ENCODE assay signal across 36 mouse cellular contexts in the genomic region with DNA sequence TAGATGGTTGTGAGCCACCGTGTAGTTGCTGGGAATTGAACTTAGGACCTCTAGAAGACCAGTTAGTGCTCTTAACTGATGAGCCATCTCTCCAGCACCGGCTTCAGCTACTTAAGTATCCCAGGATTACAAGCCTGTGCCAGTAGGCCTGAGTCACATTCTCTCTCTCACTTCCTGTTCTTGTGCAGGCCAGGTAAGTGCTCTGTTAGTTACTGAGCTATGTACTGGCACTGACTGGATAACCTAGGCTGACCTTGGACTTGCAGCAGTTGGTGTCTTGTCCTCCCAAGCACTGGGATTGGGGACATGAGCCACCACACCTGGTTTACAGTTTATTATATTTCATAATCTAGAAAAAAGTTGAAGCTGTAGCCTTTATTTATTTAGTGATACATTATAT. TPM values are rescaled to one million over a fixed set of nuclear protein-coding genes. Genes with fewer than 3 reads are reported as not detected.
DNase-seq lines count a peak whose midpoint lies in the region; ATAC-seq and TF ChIP-seq lines count a peak whose summit lies in the region.
"Had no signal": no experiment of that assay in that cellular context is flagged by ENCODE, and none has a peak within 500 bp of the region (broad histone marks: within the 10 kb centered on the region; RNA-seq: fewer than 3 reads in every experiment).

No protein-coding gene starts in this region.

- peaks cover 8% of the 10 kb centered on the region; the same call in 1 of the 2 replicates for H3K36me3 ChIP-seq in liver, postnatal 0 days (replicated peaks; ENCODE audit: insufficient read depth, low read length)
- H3K36me3 ChIP-seq in liver, embryonic 11.5 days (ENCODE audit: control insufficient read depth, insufficient read depth, low read length) = 0 out of 2 replicates have a peak, but pooled peaks cover 2% of the 10 kb centered on the region
- peaks cover 20% of the 10 kb centered on the region for H3K36me3 ChIP-seq in intestine, postnatal 0 days (ENCODE audit: control insufficient read depth, insufficient read depth)

- no peaks in the 10 kb centered on the region for H3K9me3 ChIP-seq in liver, postnatal 0 days (ENCODE audit: low read length)
- H3K9me3 ChIP-seq in liver, embryonic 11.5 days (ENCODE audit: control insufficient read depth, low read length) = no peaks in the 10 kb centered on the region
- H3K9me3 ChIP-seq in intestine, postnatal 0 days (ENCODE audit: control insufficient read depth) = no peaks in the 10 kb centered on the region
- H3K9me3 ChIP-seq: embryonic facial prominence, embryonic 13.5 days; forebrain, embryonic 10.5 days; forebrain, embryonic 15.5 days; hindbrain, embryonic 13.5 days; limb, embryonic 12.5 days; liver, embryonic 13.5 days had no signal

- 74% methylated on average over 2 of the region's 2 CpGs for WGBS in liver, postnatal 0 days (ENCODE audit: insufficient replicate concordance)
- 82% methylated on average over 2 of the region's 2 CpGs for WGBS in liver, embryonic 11.5 days
- 47% methylated on average over 2 of the region's 2 CpGs for WGBS in intestine, postnatal 0 days

- no peak overlapping the region for H3K4me3 ChIP-seq in liver, postnatal 0 days (ENCODE audit: low read depth, low read length)
- H3K4me3 ChIP-seq in liver, embryonic 11.5 days (ENCODE audit: low read depth, low read length) = no peak overlapping the region
- no peak overlapping the region for H3K4me3 ChIP-seq in intestine, postnatal 0 days (ENCODE audit: low read depth, low read length)
- H3K4me3 ChIP-seq: embryonic facial prominence, embryonic 13.5 days; forebrain, embryonic 10.5 days; forebrain, embryonic 15.5 days; gastrocnemius, adult 2 months; hindbrain, embryonic 13.5 days; left cerebral cortex, adult 2 months; limb, embryonic 12.5 days; liver, embryonic 13.5 days had no signal

- no peak for TF ChIP-seq EP300 in liver, postnatal 0 days (IDR thresholded peaks at IDR 0.05; ENCODE audit: low read depth)

- no peak overlapping the region for H3K4me2 ChIP-seq in liver, postnatal 0 days (ENCODE audit: low read depth, low read length)
- no peak overlapping the region for H3K4me2 ChIP-seq in liver, embryonic 11.5 days
- H3K4me2 ChIP-seq in intestine, postnatal 0 days (replicated peaks; ENCODE audit: low read depth) = no peak overlapping the region
- H3K4me2 ChIP-seq: embryonic facial prominence, embryonic 13.5 days; forebrain, embryonic 15.5 days; heart, embryonic 11.5 days; hindbrain, embryonic 13.5 days; limb, embryonic 12.5 days; liver, embryonic 13.5 days; midbrain, embryonic 11.5 days had no signal

- peaks cover 4% of the 10 kb centered on the region; the same call in 1 of the 2 replicates for H3K4me1 ChIP-seq in liver, postnatal 0 days (ENCODE audit: insufficient read depth)
- no peaks in the 10 kb centered on the region for H3K4me1 ChIP-seq in liver, embryonic 11.5 days (replicated peaks; ENCODE audit: control insufficient read depth, insufficient read depth, low read length)
- H3K4me1 ChIP-seq in intestine, postnatal 0 days (replicated peaks; ENCODE audit: control insufficient read depth, insufficient read depth, low read length) = no peaks in the 10 kb centered on the region
- H3K4me1 ChIP-seq: embryonic facial prominence, embryonic 13.5 days; forebrain, embryonic 15.5 days; hindbrain, embryonic 13.5 days; limb, embryonic 12.5 days; liver, embryonic 13.5 days had no signal

- H3K27me3 ChIP-seq in liver, postnatal 0 days (ENCODE audit: insufficient read depth, low read length) = no peaks in the 10 kb centered on the region
- H3K27me3 ChIP-seq in liver, embryonic 11.5 days (replicated peaks; ENCODE audit: control insufficient read depth, insufficient read depth, low read length) = no peaks in the 10 kb centered on the region
- H3K27me3 ChIP-seq in intestine, postnatal 0 days (replicated peaks; ENCODE audit: control insufficient read depth, insufficient read depth, low read length) = no peaks in the 10 kb centered on the region
- H3K27me3 ChIP-seq: embryonic facial prominence, embryonic 13.5 days; forebrain, embryonic 15.5 days; hindbrain, embryonic 13.5 days; limb, embryonic 12.5 days; liver, embryonic 13.5 days had no signal

- peak; percentile 27 for DNase-seq in kidney, adult 9 months
- DNase-seq in kidney, adult 18-20 months = no peak
- no peak for DNase-seq in liver, postnatal 0 days
- no peak for DNase-seq in liver, embryonic 11.5 days (ENCODE audit: low spot score)
- no peak for DNase-seq in T-cell, adult 2 months (ENCODE audit: low spot score)
- no peak for DNase-seq in layer of hippocampus, postnatal 25 days (ENCODE audit: extremely low spot score in 1 of 2, low spot score in 1 of 2)
- DNase-seq: adrenal gland, postnatal 25 days; cerebellum, adult 11-12 months; cerebellum, postnatal 10 days; gastrocnemius, adult 2 months; gastrocnemius, postnatal 36 days; heart, adult 18-20 months; heart, postnatal 4 days; liver, embryonic 13.5 days; lung, adult 2 months; lung, postnatal 14 days; right cerebral cortex, postnatal 25 days had no signal

- H3K9ac ChIP-seq in liver, postnatal 0 days (replicated peaks) = no peak overlapping the region
- H3K9ac ChIP-seq in liver, embryonic 11.5 days (ENCODE audit: low read depth, low read length) = no peak overlapping the region
- H3K9ac ChIP-seq in intestine, postnatal 0 days (ENCODE audit: low read depth, low read length) = no peak overlapping the region
- H3K9ac ChIP-seq: embryonic facial prominence, embryonic 13.5 days; forebrain, embryonic 15.5 days; hindbrain, embryonic 13.5 days; limb, embryonic 12.5 days; liver, embryonic 13.5 days had no signal

- no peak for ATAC-seq in liver, postnatal 0 days
- no peak for ATAC-seq in liver, embryonic 11.5 days (replicated peaks; ENCODE audit: low FRiP score)
- ATAC-seq in intestine, postnatal 0 days = peak; percentile 61
- ATAC-seq: CD4-positive, CD25-positive, alpha-beta regulatory T cell, adult 4 months; forebrain, embryonic 15.5 days; midbrain, embryonic 16.5 days had no signal

- no peak for TF ChIP-seq CTCF in liver, postnatal 0 days (IDR thresholded peaks at IDR 0.05; ENCODE audit: low read depth)
- no peak for TF ChIP-seq CTCF in intestine, postnatal 0 days (IDR thresholded peaks at IDR 0.05; ENCODE audit: low read depth)

- H3K27ac ChIP-seq in liver, postnatal 0 days (ENCODE audit: low read depth) = peak overlapping the region; percentile 51; the same call in 1 of the 2 replicates
- H3K27ac ChIP-seq in liver, embryonic 11.5 days (ENCODE audit: low read depth, low read length) = no peak overlapping the region
- peak overlapping the region; percentile 63 for H3K27ac ChIP-seq in intestine, postnatal 0 days (ENCODE audit: low read depth, low read length)
- H3K27ac ChIP-seq: embryonic facial prominence, embryonic 13.5 days; forebrain, embryonic 15.5 days; gastrocnemius, adult 2 months; hindbrain, embryonic 13.5 days; left cerebral cortex, adult 2 months; limb, embryonic 12.5 days; liver, embryonic 13.5 days had no signal

RNA-seq across cellular contexts. Expression of gene AU040320, which starts 10.1 kb away (rescaled TPM):
- 8.5 and 9.5 TPM in 2 replicates for polyA plus RNA-seq in liver, postnatal 0 days (2015; fragmentation: Nextera tagmentation; extraction: Ambion mirVana)
- polyA plus RNA-seq in liver, embryonic 11.5 days (2014; fragmentation: Nextera tagmentation; extraction: Ambion mirVana) = 18.7 and 19.3 TPM in 2 replicates
- polyA plus RNA-seq in intestine, postnatal 0 days (2015; fragmentation: Nextera tagmentation; extraction: Ambion mirVana) = 68.7 and 77.6 TPM in 2 replicates
- 10 to 100 TPM; 64.7 to 66.9 TPM for total RNA-seq in layer of hippocampus, postnatal 25 days (2021)

RNA-seq across cellular contexts. Expression of gene Ncdn, which starts 10.2 kb away (rescaled TPM):
- 4.2 and 4.8 TPM in 2 replicates for polyA plus RNA-seq in liver, postnatal 0 days (2015; fragmentation: Nextera tagmentation; extraction: Ambion mirVana)
- 25.0 and 27.2 TPM in 2 replicates for polyA plus RNA-seq in liver, embryonic 11.5 days (2014; fragmentation: Nextera tagmentation; extraction: Ambion mirVana)
- polyA plus RNA-seq in intestine, postnatal 0 days (2015; fragmentation: Nextera tagmentation; extraction: Ambion mirVana) = 13.5 and 14.0 TPM in 2 replicates
- total RNA-seq in layer of hippocampus, postnatal 25 days (2021) = 1,000 to 10,000 TPM; 1,823 to 1,918 TPM

RNA-seq across cellular contexts. Expression of gene Tfap2e, which starts 27.4 kb away (rescaled TPM):
- not detected in 2 replicates for polyA plus RNA-seq in liver, postnatal 0 days (2015; fragmentation: Nextera tagmentation; extraction: Ambion mirVana)
- not detected in 2 replicates for polyA plus RNA-seq in liver, embryonic 11.5 days (2014; fragmentation: Nextera tagmentation; extraction: Ambion mirVana)
- polyA plus RNA-seq in intestine, postnatal 0 days (2015; fragmentation: Nextera tagmentation; extraction: Ambion mirVana) = not detected in 2 replicates
- not detected for total RNA-seq in layer of hippocampus, postnatal 25 days (2021)
- total RNA-seq: adrenal gland, adult 18-20 months; adrenal gland, postnatal 25 days; common myeloid progenitor, adult 5-6 weeks; gastrocnemius, adult 2 months; gastrocnemius, postnatal 36 days; heart, adult 18-20 months; heart, postnatal 4 days; layer of hippocampus, postnatal 10 days; left cerebral cortex, adult 2 months; left cerebral cortex, postnatal 25 days; megakaryocyte progenitor cell, adult 5-6 weeks; neutrophil, adult 5-6 weeks had no signal
- polyA plus RNA-seq: CD4-positive, CD25-positive, alpha-beta regulatory T cell, adult 4 months; embryonic facial prominence, embryonic 13.5 days; heart, embryonic 11.5 days; heart, embryonic 16.5 days; large intestine, adult 2 months; limb, embryonic 12.5 days; liver, embryonic 13.5 days had no signal
